Mouse (Mus musculus): ENCODE data around the gene Zdhhc8.

DNA sequence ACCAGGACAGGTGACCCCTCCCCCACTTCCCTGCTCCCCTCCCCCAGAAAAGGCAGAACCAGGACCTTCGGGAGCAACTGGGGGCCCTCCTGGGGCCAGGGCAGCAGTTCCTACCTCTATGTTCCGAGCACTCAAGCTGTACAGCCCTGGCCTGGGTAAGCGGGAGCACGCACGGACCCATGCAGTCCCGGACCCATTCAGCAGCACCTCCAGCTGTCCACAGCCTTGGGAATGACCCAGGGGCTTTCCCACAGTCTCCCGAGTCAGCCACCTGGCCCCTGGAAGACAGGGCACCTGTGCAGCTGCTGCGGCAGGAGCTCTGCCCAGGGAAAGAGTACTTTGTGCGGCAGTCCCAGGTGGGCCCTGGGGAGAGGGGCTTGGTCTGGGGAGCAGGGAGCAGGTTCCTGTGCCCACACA is 16.3 kb downstream of the Zdhhc8 start:
- TF ChIP-seq CTCF (IDR thresholded peaks at IDR 0.05; ENCODE audit: extremely low read depth, insufficient read depth, low read length) (no peak), POLR2A (IDR thresholded peaks at IDR 0.05; ENCODE audit: extremely low read depth, insufficient read depth, low read length) (no peak)

Data from cortical plate, adult 2 months (tissue).